Mouse (Mus musculus) ovary, adult 2 months (tissue): ENCODE results near the gene Il21r. TPM values are rescaled to one million over a fixed set of nuclear protein-coding genes. Genes with fewer than 3 reads are reported as not detected.

Source experiments
- polyA plus RNA-seq: library from polyadenylated mRNA; depleted of rRNA; stranded (reverse); fragments of >200 nt; gene quantifications from 2 replicates; pipeline ENCODE4 v1.2.3, GENCODE M21; 2012; rRNA removed

Gene Il21r
- 4.6 and 5.5 TPM in 2 replicates for polyA plus RNA-seq

GRCm38 (mm10) chr7:125603185-125603631, at the start of gene Il21r:
Gene Il21r, plus strand, starts transcription at chr7:125603429.

Other genes starting within 250 kb of the Il21r start
- 4.5 and 5.4 TPM in 2 replicates for gene Kdm8, start 158.8 kb upstream of the Il21r start, polyA plus RNA-seq
- 65.4 and 70.8 TPM in 2 replicates for gene Nsmce1, start 111.8 kb upstream of the Il21r start, polyA plus RNA-seq
- 63.2 and 72.3 TPM in 2 replicates for gene Il4ra, start 51.3 kb upstream of the Il21r start, polyA plus RNA-seq
- 79.7 and 94.7 TPM in 2 replicates for gene Gtf3c1, start 104.4 kb downstream of the Il21r start, polyA plus RNA-seq
- gene D430042O09Rik, start 104.5 kb downstream of the Il21r start, polyA plus RNA-seq, result 22.1 and 28.0 TPM in 2 replicates